Mouse (Mus musculus) heart, adult 9 months (tissue): ENCODE measurements around the gene Hoxb5.

ENCODE experiments used
- DNase-seq, 2 experiments: peaks; one replicate each; pipeline ENCODE4 v3.0.0; 2022; ENCODE audit warnings: low spot score in 2 of 2

Gene Hoxb5

DNA sequence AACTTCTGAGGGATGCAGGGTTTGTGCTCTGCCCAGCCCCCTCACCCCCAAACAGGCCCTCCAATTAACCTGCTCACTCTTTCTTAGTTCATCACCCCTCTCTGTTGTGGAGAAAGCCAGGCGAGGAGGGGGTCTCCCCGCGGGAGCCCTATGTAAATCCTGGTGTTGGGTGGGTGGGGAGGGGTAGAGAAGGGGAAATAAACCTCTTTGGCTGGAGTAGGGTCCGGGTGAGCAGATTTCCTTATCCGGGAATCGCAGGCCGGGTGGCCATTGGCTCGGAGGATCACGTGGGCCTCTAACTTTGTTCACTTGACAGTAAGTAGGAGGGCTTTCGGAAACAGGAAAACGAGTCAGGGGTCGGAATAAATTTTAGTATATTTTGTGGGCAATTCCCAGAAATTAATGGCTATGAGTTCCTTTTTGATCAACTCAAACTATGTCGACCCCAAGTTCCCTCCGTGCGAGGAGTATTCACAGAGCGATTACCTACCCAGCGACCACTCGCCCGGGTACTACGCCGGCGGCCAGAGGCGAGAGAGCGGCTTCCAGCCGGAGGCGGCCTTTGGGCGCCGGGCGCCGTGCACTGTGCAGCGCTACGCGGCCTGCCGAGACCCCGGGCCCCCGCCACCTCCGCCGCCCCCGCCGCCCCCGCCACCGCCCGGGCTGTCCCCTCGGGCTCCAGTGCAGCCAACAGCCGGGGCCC is 15.4 kb downstream of the Hoxb5 start:
- DNase-seq: peak; percentile 56 to 80

- no peak for DNase-seq
Observed at GRCm38 (mm10) chr11:96319071-96319902, 16.2 kb downstream of the Hoxb5 start.

- DNase-seq: no peak
Observed at GRCm38 (mm10) chr11:96319910-96320309, 16.8 kb downstream of the Hoxb5 start.

GRCm38 (mm10) chr11:96320688-96321087 is 17.6 kb downstream of the Hoxb5 start:
- no peak for DNase-seq

- no peak for DNase-seq
Observed at GRCm38 (mm10) chr11:96321846-96322245, 18.7 kb downstream of the Hoxb5 start.

GRCm38 (mm10) chr11:96322738-96323137 is 19.6 kb downstream of the Hoxb5 start:
- DNase-seq: no peak

DNA sequence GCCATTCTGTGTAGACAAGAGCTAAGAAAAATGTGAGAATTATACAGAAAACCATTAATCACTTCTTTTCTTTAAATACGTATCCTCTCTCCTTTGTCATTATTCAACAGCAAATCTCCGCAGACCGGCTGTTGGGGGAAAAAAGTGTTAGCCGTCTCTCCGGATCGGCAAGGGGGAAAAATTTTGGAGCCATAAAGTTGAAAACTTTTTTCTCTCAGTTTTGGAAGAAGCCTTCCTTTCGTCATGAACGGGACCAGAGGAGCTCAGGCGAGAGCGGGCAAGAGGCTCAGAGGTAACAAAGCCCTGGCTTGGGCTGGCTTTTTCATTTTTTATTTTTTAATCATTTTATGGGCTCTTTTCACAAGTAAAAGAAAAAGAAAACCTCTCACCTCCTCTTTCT is 20.0 kb downstream of the Hoxb5 start, which contains the start of gene Hoxb3:
Hoxb3 (plus strand) TSS at position 173 of the 400 bp plus-strand sequence.
- DNase-seq: no peak

GRCm38 (mm10) chr11:96324125-96324524 is 21.0 kb downstream of the Hoxb5 start:
- no peak for DNase-seq

DNA sequence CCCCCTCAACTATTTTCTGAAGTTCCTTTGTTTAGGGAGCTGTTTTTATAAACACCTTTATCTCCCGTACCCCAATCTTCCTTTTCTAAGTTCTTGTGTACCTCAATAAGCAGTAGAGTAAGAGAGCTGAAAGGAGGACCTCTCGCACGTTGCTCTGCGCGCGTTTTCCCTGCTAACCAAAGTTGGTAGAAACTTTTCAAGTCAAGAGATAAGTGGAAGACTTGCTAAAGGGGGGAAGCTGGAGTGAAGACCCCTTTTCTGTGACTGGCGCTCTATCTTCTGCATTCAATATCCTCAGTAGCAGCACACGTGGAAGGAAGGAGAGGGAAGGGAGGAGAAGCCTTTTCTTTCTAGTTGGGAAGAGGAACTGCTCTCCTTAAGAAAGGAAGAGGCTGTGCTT is 21.8 kb downstream of the Hoxb5 start:
- no peak for DNase-seq

DNA sequence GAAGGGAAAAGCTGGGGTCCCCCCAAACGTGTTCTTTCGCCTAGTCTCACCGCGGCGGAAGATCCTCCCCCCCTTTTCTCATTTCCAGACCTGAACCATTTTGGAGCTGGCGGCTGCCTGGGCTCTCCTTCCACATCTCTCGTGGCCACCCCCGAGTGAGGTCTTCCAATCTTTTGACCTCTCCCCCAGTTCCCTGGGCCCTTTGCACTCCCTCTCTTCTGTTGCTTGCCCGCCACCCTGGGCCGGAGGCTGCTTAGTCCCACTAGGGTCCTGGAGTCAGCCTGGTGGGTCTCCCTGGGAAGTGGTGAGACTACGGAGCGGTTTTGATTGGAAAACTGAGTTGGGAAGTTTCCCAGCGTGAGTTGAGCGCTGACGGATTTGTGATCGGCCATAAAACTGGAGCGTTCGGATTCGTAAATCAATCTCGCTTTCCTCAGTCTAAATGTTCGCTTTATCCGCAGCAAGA is 22.6 kb downstream of the Hoxb5 start:
- no peak for DNase-seq

DNA sequence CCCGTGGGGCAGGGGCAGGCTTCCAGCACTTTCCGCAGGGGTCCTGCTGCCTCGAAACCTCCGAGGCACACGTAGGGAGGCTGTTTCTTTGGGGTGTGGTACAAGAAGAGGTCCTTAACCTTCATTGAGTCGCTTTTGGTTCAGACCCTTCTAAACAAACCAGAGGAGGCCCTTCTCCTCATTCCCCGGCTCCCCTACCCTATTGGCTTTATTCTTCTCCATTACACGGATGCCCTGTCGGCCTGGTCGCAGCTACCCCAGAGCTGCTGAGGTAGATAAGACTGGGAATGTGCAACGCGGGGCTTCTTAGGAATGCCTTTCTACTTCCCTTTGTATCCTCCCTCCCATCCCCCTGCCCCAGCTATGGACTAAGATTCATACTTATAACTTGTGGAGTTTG is 23.6 kb downstream of the Hoxb5 start:
- DNase-seq: no peak

DNA sequence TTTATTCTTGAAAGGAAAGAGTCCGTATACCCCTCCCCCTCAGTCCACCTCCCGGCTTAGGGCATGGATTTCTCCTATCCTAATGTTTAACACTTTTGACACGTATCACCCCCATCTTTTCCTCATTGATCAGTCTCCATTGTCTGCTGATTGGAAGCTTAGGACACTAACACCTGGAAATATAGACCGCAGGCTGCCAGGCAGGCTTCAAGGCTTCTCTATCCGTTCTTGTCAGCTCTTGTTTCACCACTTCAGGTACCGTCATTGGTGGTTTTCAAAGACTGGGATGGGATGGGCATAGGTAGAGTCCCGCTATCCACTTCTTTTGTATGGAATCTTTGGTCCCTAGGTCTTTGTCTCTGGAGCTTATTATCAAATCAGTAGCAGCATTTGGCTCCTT is 24.0 kb downstream of the Hoxb5 start:
- no peak for DNase-seq

DNA sequence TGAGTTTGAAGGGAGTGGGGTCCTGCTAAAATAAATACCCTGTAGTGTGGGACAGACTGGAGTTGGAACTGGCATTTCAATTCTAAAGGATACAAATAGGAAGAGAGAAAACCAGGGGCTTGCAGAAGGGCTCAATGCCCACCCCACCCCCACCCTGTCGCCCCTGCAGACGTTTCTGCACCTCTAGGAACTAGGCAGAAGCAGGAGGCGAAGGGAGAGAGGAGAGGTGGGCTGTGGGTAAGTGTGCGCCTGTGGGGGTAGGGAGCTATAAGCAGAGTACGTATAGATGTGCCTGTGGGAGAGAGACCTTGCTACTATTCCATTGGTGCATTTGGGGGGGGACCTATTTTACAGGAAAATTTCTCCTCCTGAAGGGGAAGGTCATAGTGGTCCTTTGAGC is 24.6 kb downstream of the Hoxb5 start:
- no peak for DNase-seq

DNA sequence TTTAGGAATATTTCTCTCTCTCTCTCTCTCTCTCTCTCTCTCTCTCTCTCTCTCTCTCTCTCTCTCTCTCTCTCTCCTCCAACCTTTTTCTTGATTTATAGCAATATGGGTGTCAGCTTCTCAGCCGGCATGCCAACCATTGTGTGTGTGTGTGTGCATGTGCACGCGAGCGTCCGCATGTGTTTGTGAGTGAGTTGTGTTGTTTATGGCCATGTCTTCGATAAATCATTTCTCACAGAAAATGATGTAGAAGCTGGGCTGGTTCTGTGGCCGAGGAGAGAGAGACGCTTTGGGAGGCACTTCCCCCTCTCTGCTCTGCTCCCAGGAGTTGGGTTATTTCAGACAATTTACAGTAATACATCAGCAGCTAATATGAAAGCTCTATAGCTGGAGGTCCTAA is 25.5 kb downstream of the Hoxb5 start:
- DNase-seq: no peak

DNA sequence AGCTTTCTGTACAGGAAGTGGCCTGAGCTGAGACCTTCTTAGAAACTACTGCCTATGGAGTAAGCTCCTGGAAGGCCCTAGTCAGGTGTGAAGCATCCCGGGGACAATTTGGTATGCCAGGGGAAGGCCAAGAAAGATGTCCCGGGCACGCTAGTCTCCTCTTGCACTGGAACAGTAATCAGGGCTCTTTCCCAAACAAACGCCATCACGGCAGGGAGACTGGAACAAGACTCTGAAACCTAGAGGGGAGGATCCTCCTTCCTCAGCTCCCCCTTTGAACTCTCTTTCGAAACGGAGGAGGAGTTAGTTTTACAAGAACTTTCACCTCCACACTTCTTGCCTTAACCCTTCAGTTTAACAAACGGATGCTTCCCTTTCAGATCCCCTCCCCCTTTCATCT is 29.0 kb downstream of the Hoxb5 start:
- no peak for DNase-seq

GRCm38 (mm10) chr11:96332618-96333032 is 29.5 kb downstream of the Hoxb5 start:
- no peak for DNase-seq

DNA sequence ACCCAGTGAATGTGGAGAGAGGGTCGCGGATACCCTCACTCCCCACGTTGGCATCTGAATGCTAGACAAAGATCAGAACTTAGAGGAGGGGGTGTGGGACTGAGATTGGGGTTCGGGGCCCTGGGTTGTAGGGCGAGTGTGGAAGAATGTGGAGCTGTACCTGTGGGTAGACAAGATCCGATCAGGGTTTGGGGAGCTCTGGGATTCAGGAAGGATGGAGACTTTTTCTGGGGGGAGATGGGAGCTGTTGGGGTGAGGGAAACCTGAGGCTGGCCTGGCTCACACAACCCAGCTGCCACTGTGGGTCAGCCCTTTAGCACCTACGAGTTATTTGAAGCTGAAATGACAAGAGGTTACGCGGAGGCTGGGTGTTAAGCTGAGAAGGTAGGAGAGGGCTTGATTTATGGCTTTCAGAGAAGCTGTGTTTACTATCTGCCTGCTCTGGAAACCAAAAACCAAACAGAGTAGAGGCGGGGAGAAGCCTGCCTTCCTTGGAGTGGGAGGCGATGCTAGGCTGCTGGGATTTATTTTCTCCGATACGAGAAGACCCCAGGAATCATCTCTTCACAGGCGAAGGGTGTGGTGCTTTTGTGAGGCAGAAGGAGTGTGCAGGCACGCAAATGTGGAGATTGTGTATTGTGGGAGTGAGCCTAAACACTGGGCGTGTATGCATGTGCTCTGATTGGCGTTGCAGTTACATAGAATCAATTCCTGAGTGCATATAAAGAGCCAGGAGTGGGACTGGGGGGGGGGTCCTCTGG is 30.3 kb downstream of the Hoxb5 start:
- DNase-seq: no peak

DNA sequence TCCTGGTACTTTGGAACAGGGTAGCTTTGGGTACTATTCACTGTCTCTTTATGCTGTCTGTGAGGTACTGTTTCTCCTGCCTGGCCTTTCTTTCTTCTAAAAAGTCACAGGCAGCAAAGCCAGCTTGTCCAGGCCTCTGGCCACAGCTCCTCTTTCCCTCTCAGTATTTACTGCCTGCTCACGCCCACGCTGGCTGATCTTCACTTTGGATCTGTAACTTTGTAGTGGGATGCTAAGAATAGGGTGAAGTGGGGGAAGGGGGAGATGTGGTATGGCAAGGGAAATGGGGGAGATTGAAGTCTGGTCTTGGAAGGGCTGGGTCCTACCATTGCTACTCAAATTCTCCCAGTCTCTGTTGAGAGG is 30.8 kb downstream of the Hoxb5 start:
- no peak for DNase-seq

DNA sequence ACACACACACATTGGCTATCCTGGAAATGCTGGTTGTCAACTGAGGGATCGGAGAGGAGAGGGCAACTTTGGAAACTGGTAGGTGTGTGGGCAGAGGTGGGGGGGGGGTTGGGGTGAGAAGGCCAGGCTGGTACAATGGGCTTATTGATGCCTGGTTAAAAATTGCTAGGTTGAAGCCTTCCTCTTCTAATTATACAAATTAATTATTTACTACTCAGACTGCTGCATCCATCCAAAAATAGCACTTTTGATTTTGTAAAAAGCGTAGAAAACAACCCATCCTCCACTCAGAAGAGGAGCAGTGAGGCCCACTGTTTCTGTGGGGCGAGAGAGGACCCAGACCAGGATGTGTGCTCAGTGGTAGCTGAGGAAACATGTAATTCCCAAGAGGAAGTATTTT is 31.9 kb downstream of the Hoxb5 start:
- DNase-seq: no peak

- no peak for DNase-seq
Observed at GRCm38 (mm10) chr11:96336597-96336996, 33.5 kb downstream of the Hoxb5 start.

- no peak for DNase-seq
Observed at GRCm38 (mm10) chr11:96337026-96337425, 33.9 kb downstream of the Hoxb5 start.
